Mouse (Mus musculus) CH12.LX (cell line): ENCODE data around the gene Npas2. TPM values are rescaled to one million over a fixed set of nuclear protein-coding genes. Genes with fewer than 3 reads are reported as not detected.

Experiments
- DNase-seq: peaks from one replicate; pipeline ENCODE4 v3.0.0-alpha.2; 2013; ENCODE audit errors: extremely low read depth
- H3K27ac ChIP-seq: 2 replicates; pipeline ENCODE4 v1.5.1; 2012; ENCODE audit warnings: low read depth, mild to moderate bottlenecking, control low read depth, moderate library complexity; ENCODE audit not compliant: insufficient read depth
- H3K27me3 ChIP-seq: replicated peaks from 2 replicates; pipeline ENCODE3; 2012; ENCODE audit warnings: inconsistent platforms
- H3K36me3 ChIP-seq, 2 experiments: replicated peaks in 1 of 2; 2 replicates each; pipeline versions ENCODE3 to v1.6.1; 2012; ENCODE audit warnings: inconsistent platforms in 1 of 2, low read length in 1 of 2, mild to moderate bottlenecking in 1 of 2, mixed read lengths in 1 of 2, moderate library complexity in 1 of 2; ENCODE audit not compliant: control insufficient read depth in 1 of 2, insufficient read depth in 1 of 2
- H3K4me1 ChIP-seq, 2 experiments: 2 replicates each; pipeline ENCODE4 v1.6.1; 2012; ENCODE audit warnings: inconsistent platforms in 1 of 2, moderate library complexity in 1 of 2; ENCODE audit not compliant: insufficient read depth in 2 of 2, control insufficient read depth in 1 of 2
- H3K4me2 ChIP-seq: 2 replicates; pipeline ENCODE4 v1.6.1; 2012; ENCODE audit warnings: low read depth, mild to moderate bottlenecking, control low read depth; ENCODE audit not compliant: poor library complexity, insufficient read depth, severe bottlenecking
- H3K4me3 ChIP-seq, 3 experiments: fragments of 150-350 bp in 1 of 3; sonication (generic) in 1 of 3; replicated peaks in 1 of 3; 2 replicates each; pipeline versions ENCODE3 to v1.5.1; 2011 to 2012; ENCODE audit warnings: low read depth in 2 of 3, low read length in 2 of 3, mild to moderate bottlenecking in 2 of 3, moderate library complexity in 2 of 3, control low read depth in 1 of 3, improper control_type of control experiment in 1 of 3, inconsistent platforms in 1 of 3, mixed read lengths in 1 of 3; ENCODE audit not compliant: poor library complexity in 1 of 3
- H3K79me2 ChIP-seq: replicated peaks from 2 replicates; pipeline ENCODE4 v1.6.1; 2012; ENCODE audit warnings: mild to moderate bottlenecking, moderate library complexity; ENCODE audit not compliant: control insufficient read depth, poor library complexity, insufficient read depth, severe bottlenecking; ENCODE audit errors: extremely low read depth
- H3K9ac ChIP-seq: 2 replicates; pipeline ENCODE4 v1.6.1; 2012; ENCODE audit warnings: low read depth, mild to moderate bottlenecking, control low read depth, moderate library complexity; ENCODE audit not compliant: insufficient read depth
- H3K9me3 ChIP-seq: replicated peaks from 2 replicates; pipeline ENCODE3; 2012; ENCODE audit warnings: low read length, inconsistent platforms, mixed read lengths
- BHLHE40 ChIP-seq: IDR thresholded peaks from 2 replicates; pipeline ENCODE4 v1.6.1; 2011; ENCODE audit warnings: mild to moderate bottlenecking, low read depth, low read length, improper control_type of control experiment
- CHD1 ChIP-seq: IDR thresholded peaks from 2 replicates; pipeline ENCODE4 v1.6.1; 2012; ENCODE audit warnings: low read depth, low read length, improper control_type of control experiment, inconsistent platforms
- CTCF ChIP-seq, 2 experiments: IDR thresholded peaks in 1 of 2; conservative IDR thresholded peaks in 1 of 2; 2 replicates each; pipeline ENCODE4 v1.5.1; 2011 to 2012; ENCODE audit warnings: low read depth in 2 of 2, low read length in 2 of 2, improper control_type of control experiment in 1 of 2, inconsistent platforms in 1 of 2, mild to moderate bottlenecking in 1 of 2, moderate library complexity in 1 of 2
- EP300 ChIP-seq: IDR thresholded peaks from 2 replicates; pipeline ENCODE4 v1.6.1; 2011; ENCODE audit warnings: low read length, improper control_type of control experiment
- ETS1 ChIP-seq: conservative IDR thresholded peaks from 2 replicates; pipeline ENCODE4 v1.6.1; 2012; ENCODE audit warnings: low read depth, mild to moderate bottlenecking, inconsistent platforms, low read length, improper control_type of control experiment, moderate library complexity
- GABPA ChIP-seq: IDR thresholded peaks from 2 replicates; pipeline ENCODE4 v1.6.1; 2012; ENCODE audit warnings: low read depth, low read length, improper control_type of control experiment, inconsistent platforms; ENCODE audit not compliant: insufficient replicate concordance
- JUND ChIP-seq: conservative IDR thresholded peaks from 2 replicates; pipeline ENCODE4 v1.6.1; 2011; ENCODE audit warnings: low read depth, low read length, improper control_type of control experiment
- MAFK ChIP-seq: IDR thresholded peaks from 2 replicates; pipeline ENCODE4 v1.6.1; 2011; ENCODE audit warnings: low read length, improper control_type of control experiment; ENCODE audit not compliant: insufficient replicate concordance
- MAZ ChIP-seq: IDR thresholded peaks from 2 replicates; pipeline ENCODE4 v1.6.1; 2012; ENCODE audit warnings: low read depth, mild to moderate bottlenecking, inconsistent platforms, low read length, improper control_type of control experiment, moderate library complexity
- MXI1 ChIP-seq: IDR thresholded peaks from 2 replicates; pipeline ENCODE4 v1.6.1; 2011; ENCODE audit warnings: mild to moderate bottlenecking, low read depth, low read length, improper control_type of control experiment
- MYC ChIP-seq: IDR thresholded peaks from 2 replicates; pipeline ENCODE4 v1.6.1; 2011; ENCODE audit warnings: low read depth, mild to moderate bottlenecking, improper control_type of control experiment, low read length
- NRF1 ChIP-seq: IDR thresholded peaks from 2 replicates; pipeline ENCODE4 v1.6.1; 2014; ENCODE audit warnings: low read depth, mild to moderate bottlenecking, inconsistent platforms, low read length, improper control_type of control experiment, moderate library complexity
- POLR2A ChIP-seq: IDR thresholded peaks from 2 replicates; pipeline ENCODE4 v1.6.1; 2011; ENCODE audit warnings: low read depth, mild to moderate bottlenecking, improper control_type of control experiment, low read length
- POLR2AphosphoS2 ChIP-seq: IDR thresholded peaks from 2 replicates; pipeline ENCODE4 v1.6.1; 2011; ENCODE audit warnings: low read depth, low read length, improper control_type of control experiment
- RAD21 ChIP-seq: IDR thresholded peaks from 2 replicates; pipeline ENCODE4 v1.6.1; 2011; ENCODE audit warnings: low read depth, mild to moderate bottlenecking, low read length, improper control_type of control experiment, moderate library complexity
- RCOR1 ChIP-seq: conservative IDR thresholded peaks from 2 replicates; pipeline ENCODE4 v1.6.1; 2012; ENCODE audit warnings: low read depth, mild to moderate bottlenecking, inconsistent platforms, low read length, improper control_type of control experiment
- SIN3A ChIP-seq: IDR thresholded peaks from 2 replicates; pipeline ENCODE4 v1.6.1; 2012; ENCODE audit warnings: low read length, improper control_type of control experiment, inconsistent platforms
- SMC3 ChIP-seq: IDR thresholded peaks from 2 replicates; pipeline ENCODE4 v1.6.1; 2011; ENCODE audit warnings: low read depth, low read length, improper control_type of control experiment
- TBP ChIP-seq: conservative IDR thresholded peaks from 2 replicates; pipeline ENCODE4 v1.6.1; 2011; ENCODE audit warnings: low read depth, low read length, improper control_type of control experiment
- USF2 ChIP-seq: conservative IDR thresholded peaks from 2 replicates; pipeline ENCODE4 v1.6.1; 2011; ENCODE audit warnings: low read depth, low read length, improper control_type of control experiment
- dilution Hi-C: fragments of 300-500 bp; cut with MboI; formaldehyde crosslinking; loops from 2 replicates; pipeline ENCODE4 v1.14.3; 2020; ENCODE audit warnings: low sequenced_read_pairs; ENCODE audit not compliant: extremely low pct_unique_long_range_greater_than_20kb, extremely low pct_ligation_motif_present
- in situ Hi-C: fragments of 300-500 bp; cut with MboI; formaldehyde crosslinking; loops from 3 replicates; pipeline ENCODE4 v1.14.3; 2019; ENCODE audit warnings: low sequenced_read_pairs, low pct_ligation_motif_present, low pct_unique_long_range_greater_than_20kb, mixed read lengths
- polyA plus RNA-seq: library from polyadenylated mRNA; unstranded; fragments of >175 nt; gene quantifications from 2 replicates; pipeline ENCODE4 v1.2.1, GENCODE M21; 2012; ENCODE audit warnings: low read depth; ENCODE audit not compliant: insufficient read length
- total RNA-seq, 2 experiments: library from RNA; depleted of rRNA; stranded (reverse); fragments of 300-350 nt in 1 of 2; fragments of >200 nt in 1 of 2; gene quantifications; 2 replicates each; pipeline ENCODE4 v1.2.3; 2012 to 2014

Npas2 gene
- total and polyA plus RNA-seq, 3 experiments = 0.13 TPM; not detected in 2

- Histone ChIP-seq H3K27me3 (no peaks in the 10 kb centered on the region), H3K79me2 (no peaks in the 10 kb centered on the region), H3K36me3 (no peaks in the 10 kb centered on the region), H3K4me1 (peaks cover 2 to 43% of the 10 kb centered on the region in 2 experiments; a peak in 3 of 4 replicates), H3K4me2 (no peak overlapping the region), H3K9me3 (no peaks in the 10 kb centered on the region), H3K27ac (no peak overlapping the region), H3K9ac (no peak overlapping the region), H3K4me3 (no peak overlapping the region)
- DNase-seq = no peak
- TF ChIP-seq JUND (no peak), MAFK (no peak), TBP (no peak), POLR2AphosphoS2 (no peak), GABPA (no peak), RAD21 (peak; percentile 8), ETS1 (no peak), CTCF (conservative IDR thresholded peaks at IDR 0.05 in 1 of 2, IDR thresholded peaks at IDR 0.05 in 1 of 2; ENCODE audit: low read depth in 2 of 2, low read length in 2 of 2) (peak in 1 of 2 experiments; percentile 20; a peak in 1 of 4 replicates), POLR2A (no peak), MYC (no peak), NRF1 (no peak), MAZ (no peak), SIN3A (no peak), CHD1 (no peak), RCOR1 (no peak), USF2 (no peak), MXI1 (no peak)
- dilution Hi-C loops (no loop called here), in situ Hi-C loops (no loop called here)
Observed at GRCm38 (mm10) chr1:39407108-39407507, 213.6 kb downstream of the Npas2 start.

- Histone ChIP-seq H3K9ac (no peak overlapping the region), H3K27me3 (no peaks in the 10 kb centered on the region), H3K27ac (no peak overlapping the region), H3K4me1 (peaks cover 2 to 45% of the 10 kb centered on the region in 2 experiments; a peak in 3 of 4 replicates), H3K36me3 (no peaks in the 10 kb centered on the region), H3K79me2 (no peaks in the 10 kb centered on the region), H3K4me2 (no peak overlapping the region), H3K4me3 (no peak overlapping the region), H3K9me3 (no peaks in the 10 kb centered on the region)
- no peak for DNase-seq
- dilution Hi-C loops (no loop called here), in situ Hi-C loops (no loop called here)
- no peak for TF ChIP-seq EP300
- no peak for TF ChIP-seq RCOR1
- no peak for TF ChIP-seq NRF1
- TF ChIP-seq SMC3 = no peak
- TF ChIP-seq BHLHE40 = no peak
Observed at GRCm38 (mm10) chr1:39408123-39408522, 214.6 kb downstream of the Npas2 start.
